Mouse (Mus musculus): ENCODE data around the gene Ly6g6f.
"Not testable (repeated sequence)": the region's sequence is repeated elsewhere in the genome, so short reads cannot be mapped to it uniquely, and the experiment has no call there.

The Ly6g6f gene

DNA sequence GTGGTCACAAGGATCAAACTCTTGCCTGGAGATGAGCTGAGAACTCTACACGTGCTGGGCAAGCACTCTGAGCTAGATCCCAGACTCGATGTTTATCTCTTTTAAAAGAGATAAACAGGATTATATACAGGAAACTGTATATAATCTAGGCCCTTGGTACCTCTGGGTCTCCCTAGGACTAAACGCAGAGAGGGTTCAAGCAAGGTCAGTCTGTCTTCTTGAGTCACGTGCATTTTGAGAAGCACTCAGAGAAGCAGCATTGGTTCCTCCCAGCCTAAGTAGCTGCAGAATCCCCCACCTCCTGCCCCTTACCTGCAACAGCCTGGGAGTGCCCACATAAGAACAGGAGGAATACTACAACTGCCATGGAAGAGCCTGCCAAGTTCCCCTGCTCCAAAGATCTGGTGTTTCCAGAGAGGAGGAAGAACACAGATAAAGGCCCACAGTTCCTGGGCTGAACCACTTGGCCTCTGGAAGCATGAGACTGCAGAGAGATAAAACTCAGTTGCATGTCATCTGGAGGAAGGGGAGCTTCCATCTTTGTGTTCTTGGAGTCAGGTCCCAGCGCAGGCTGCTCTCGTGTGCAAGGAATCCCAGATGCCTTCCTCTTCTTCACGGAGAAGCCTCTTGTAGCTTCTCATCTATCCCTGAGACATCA lies at the start of gene Ly6g6f:
TSS of gene Ly6g6f (minus strand) at position 403 of the 658 bp plus-strand sequence.
- DNase-seq: no peak

DNA sequence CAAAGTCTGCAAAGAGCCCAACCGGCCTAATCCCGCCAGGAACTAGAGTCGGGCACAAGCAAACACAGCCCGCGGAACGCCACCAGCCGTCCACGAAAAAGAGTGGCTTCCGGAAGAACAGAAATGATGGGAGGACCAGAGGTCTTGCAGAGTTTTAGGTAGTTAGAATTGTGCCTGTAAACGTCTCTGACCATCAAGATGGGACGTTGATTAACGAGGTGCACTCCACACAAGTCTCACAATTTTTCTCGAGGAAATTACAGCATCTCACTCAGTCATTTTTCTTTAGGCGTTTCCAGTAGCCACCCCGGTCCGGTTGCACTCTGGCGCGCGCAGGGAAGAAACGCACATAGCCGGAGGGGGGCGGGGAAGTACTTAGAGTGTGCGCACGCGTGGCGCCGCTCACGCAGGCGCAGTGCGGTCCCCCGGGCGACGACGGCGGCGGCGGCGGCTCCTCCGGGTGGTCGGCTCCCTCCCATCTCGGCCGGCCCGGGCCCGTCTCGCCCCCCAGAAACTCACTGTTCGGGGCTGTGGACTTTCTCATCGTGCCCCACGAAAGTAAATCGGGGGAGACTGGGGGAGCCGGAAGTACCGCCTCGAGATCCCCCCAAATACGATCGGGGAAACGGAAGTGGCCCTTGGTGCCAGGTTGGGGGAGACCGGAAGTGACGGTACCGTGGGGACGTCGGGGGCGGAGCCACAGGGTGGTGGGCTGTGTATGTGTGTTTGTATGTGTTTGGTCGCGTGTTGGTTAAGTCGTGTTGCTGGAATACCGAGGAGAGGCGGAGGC lies 49.6 kb upstream of the Ly6g6f start, which contains the start of gene Bag6:
TSS of gene Bag6 (plus strand) at position 378 of the 790 bp plus-strand sequence.
- DNase-seq: peak; percentile 97

DNA sequence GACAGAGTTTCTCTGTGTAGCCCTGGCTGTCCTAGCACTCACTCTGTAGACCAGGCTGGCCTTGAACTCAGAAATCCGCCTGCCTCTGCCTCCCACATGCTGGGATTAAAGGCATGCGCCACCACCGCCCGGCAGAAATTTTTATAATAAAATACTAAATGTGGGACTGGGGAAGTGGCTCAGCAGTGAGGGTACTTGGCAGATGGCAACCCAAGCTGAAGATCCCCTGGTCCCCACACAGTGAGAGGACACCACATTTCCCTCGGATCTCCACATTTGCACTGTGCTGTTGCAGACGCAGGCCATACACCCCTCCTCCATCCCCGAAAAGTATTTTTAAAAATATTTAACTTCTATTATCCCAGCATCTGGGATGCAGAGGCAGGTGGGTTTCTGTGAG lies 48.1 kb upstream of the Ly6g6f start:
- no peak for DNase-seq

DNA sequence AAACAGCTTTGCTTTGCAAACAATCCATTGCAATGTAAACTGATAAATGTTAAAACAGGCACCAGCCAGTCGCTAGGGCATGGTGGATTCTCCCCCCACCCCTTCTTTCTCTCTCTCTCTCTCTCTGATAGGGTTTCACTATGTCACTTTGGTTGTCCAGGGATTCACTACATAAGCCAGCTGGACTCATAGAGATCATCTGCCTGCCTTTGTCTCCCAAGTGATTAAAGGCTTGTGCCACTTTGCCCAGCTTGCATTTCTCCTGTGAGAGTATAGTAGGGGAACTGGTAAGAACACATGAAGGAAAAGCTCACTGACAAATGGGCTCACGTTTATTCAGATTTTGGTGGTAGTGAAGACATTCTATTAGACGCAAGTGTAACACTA lies 46.8 kb upstream of the Ly6g6f start:
- DNase-seq: no peak

DNA sequence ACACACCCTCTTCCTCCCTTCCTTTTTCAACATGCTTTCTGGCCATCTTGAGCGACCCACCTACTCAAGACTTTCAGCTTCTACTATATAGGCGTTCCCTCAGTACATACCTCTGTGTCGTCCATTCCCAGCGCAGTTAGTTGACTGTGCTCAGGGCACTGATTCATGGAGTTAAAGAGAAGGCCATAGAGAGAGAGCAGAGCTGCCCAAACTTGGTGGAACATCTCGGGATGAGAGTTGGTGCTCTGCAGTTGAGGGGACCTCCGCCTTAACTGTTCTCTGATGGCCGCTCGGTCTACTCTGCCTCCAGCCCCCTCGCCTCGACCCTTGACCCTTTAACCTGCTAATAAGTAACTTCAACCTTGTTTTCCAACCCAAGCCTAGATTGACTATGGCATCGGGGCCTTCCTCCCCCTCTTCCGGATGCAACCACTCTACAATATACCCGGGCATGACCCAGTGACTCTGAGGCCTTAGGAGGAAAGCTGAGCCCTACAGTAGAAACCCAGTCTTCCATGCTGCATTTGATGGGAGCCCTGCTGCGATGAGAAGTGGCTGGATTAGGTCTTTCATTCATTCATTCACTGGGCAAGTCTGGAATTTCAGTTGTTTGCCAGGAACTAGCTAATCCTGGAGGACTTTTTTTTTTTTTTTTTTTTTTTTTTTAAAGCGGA lies 46.2 kb upstream of the Ly6g6f start, which contains the start of gene Apom:
TSS of gene Apom (minus strand) at position 551 of the 674 bp plus-strand sequence.
- DNase-seq: peak; percentile 40

DNA sequence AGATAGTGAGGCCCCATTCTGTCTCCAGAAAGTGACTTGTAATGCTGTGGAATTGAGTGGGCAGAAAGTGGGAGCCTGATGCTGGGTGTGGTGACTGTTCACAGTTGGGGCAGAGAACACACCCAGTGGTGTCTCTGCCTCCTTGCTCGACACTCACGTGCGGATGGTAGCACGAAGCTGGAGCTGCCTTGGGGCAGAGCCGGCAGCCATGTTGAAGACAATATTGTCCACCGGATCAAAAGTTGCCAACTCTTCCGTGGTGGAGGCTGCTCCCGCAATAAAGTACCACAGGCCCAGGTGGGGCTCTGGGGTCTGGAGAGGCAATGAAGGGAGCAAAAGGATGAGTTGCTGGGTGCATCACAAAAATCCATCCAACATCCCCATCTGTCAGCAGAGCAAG lies 45.6 kb upstream of the Ly6g6f start:
- DNase-seq: no peak

DNA sequence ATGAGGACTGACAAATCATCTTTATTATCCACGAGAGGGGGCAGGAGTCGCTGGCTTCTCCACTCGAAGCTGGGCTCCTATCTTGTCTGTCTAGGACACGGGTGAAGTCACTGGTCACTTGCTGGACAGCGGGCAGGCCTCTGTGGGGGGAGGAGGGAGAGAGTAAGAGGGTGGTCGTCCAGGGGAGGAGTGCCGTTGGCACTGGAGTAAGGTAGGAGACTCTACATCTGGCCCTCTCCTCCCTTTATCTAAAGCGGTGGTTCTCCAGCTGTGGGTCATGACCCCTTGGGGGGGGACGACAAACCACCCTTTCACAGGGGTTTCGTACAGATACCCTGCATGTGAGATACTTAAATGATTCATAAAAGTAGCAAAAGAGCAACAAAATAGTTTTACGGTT lies 43.6 kb upstream of the Ly6g6f start:
- no peak for DNase-seq

DNA sequence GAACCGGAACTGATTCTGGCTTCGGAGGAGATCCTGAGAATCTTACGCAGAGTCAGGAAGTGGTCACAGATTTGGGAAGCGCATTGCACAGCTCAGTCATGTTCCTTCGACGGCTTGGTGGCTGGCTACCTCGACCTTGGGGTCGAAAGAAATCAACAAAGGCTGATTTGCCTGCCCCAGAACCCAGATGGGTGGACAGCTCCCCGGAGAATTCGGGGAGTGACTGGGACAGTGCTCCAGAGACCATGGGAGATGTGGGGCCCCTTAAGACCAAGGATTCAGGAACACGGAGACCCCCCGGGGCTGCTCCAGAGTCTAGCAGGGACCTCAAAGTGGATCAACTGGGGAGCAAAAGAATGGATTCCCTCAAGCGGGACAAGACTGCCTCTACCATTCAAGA lies 41.6 kb upstream of the Ly6g6f start:
- DNase-seq: no peak

DNA sequence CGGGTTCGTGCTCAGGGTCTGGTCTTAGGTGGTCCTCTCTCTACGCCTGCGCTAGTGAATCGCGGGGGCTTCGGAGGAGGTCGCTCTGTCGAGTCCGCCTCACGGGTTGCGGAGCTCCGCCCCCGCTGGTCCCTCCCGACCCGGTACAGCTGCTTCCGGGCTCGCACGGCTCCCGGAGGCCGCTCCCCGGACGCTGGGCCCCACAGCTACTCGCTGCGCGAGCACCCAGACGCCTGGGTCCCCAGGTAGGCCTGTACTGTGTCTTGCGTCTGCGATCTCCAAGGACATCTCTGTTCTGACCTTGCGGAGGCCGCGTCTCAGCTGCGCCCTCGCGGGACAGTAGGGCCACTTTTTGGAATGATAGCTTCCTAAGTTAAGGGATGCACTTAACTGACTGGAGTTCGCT lies 40.8 kb upstream of the Ly6g6f start, which contains the start of gene D17H6S53E:
TSS of gene D17H6S53E (plus strand) at position 168 of the 406 bp plus-strand sequence.
- DNase-seq: peak; percentile 85

DNA sequence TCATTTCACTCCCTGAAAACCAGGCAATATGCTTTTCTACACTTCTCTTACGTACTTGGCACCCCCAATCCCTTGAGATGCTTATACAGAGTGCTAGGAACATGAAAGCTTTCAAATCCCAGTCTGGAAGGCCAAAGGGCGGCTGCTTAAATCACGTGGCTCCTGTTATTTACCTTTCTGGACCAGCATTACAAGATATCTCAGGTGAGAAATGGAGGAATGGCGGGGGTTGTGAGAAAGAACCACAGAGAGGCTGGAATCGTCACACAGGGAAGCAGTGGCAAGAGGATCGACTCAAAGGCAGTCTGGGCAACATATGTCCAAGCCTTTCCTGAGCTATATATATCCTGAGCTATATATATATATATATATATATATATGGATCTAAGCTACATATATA lies 40.2 kb upstream of the Ly6g6f start:
- DNase-seq: no peak

DNA sequence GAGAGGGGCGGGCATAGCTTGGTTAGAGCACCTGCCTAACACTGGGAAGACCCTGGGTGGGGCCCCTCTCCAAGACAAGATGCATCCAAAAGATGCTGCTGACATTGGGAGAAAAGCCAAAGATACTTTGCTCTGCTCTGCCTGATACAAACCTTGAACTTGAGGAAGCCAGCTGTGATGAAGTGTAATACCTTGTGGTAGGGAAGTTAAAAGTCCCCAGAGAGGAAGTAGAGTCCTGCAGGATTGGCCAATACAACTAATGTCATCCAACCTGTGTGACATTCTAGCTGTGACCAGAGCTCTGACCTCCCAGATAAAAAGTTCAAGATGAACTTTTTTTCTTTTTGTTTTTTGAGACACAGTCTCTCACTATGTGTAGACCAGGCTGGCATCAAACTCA lies 39.7 kb upstream of the Ly6g6f start:
- no peak for DNase-seq

DNA sequence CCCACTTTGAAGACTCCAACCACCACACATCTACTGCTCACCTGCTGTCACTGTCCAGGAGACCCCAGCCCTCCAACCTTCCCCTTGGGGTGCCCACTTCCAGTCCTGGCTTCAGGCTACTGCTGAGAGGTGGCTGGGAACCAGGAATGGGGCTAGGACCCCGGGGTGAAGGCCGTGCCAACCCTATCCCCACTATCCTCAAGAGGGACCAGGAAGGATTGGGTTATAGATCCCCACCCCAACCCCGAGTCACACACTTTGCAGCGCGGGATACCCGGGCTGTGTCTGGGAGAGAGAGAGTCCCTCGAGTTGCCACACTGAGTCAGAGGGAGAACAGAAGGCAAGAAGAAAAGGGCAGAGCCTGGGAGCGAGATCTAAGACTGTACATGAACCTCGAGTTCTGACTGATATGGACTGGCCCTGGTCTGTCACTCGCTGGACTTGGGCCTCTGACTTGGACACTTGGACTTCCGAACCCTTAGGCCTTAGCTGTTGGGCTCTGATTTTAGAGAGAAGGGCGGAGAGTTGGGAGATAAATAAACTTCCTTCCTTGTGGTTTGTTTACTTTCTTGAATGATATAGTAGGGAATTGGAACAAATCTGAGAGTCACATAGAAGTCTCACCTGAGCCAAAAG lies 39.0 kb upstream of the Ly6g6f start:
- DNase-seq: not testable (repeated sequence)

DNA sequence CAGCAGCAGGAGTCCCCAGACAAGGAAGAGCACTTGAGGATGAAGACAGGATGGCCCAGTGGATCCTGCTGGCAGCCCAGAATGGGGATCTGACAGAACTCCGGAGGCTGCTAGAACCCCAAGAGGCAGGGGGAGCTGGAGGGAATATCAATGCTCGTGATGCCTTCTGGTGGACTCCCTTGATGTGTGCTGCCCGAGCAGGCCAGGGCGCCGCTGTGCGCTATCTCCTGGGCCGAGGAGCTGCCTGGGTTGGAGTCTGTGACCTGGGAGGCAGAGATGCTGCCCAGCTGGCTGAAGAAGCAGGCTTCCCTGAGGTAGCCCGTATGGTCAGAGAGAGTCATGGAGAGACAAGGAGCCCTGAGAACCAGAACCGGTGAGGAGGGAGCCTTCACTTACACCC lies 37.9 kb upstream of the Ly6g6f start:
- DNase-seq: not testable (repeated sequence)

DNA sequence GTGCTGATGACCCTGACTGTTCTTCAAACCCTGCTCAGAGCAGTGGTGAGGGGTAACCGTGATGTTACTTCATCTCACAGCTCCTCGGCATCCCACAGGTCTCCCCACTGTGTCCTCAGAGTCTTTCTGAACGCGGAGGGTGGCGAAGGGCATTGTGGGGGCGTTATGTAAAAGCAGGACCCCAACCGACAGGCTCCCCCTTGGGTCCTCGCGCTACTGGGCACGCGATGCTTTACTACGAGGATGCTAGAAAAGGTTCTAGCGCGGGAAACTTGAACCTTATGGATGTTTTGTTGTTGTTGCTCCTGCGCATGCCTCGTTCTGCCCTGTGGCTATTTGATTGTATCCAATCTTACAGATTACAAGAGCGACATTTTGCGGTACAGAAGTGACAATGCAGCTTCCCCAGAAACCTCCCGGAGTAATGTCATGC lies 36.5 kb upstream of the Ly6g6f start, which contains the start of gene Csnk2b:
TSS of gene Csnk2b (minus strand) at position 183 of the 433 bp plus-strand sequence.
- DNase-seq: peak; percentile 70

DNA sequence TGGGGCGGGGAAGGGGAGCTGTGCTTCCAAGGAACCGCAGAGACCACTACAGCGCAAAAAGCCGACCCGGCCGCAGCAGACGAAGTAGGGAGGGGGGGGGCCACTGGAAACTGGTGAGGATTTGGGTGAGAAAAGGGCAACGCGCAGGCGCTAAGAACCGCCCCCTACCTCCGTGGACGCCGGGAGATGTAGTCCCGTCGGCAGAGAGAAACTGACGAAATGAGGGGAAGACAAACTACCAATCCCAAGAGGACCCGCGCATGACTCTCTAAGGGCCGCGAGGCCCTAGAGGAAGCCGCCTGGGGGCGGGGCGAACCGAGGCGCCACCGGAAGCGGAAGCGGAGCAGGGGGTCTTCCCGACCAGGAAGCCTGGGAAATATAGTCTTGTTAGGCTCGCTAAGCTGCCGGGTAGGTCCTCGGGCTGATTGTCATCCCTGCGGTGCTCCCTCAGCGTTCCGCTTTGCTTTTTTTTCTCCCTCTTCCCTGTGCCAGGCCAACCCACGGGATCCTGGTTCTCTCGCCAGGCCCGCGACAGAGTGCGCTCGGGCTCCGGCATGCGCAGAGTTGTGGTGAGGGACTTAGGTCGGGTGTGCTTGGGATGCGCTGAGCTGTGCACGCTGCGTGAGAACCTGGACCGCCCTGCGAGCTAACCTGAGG lies 35.9 kb upstream of the Ly6g6f start, which contains the start of gene Gpank1:
TSS of gene Gpank1 (plus strand) at position 313 of the 657 bp plus-strand sequence.
- DNase-seq: peak; percentile 98

DNA sequence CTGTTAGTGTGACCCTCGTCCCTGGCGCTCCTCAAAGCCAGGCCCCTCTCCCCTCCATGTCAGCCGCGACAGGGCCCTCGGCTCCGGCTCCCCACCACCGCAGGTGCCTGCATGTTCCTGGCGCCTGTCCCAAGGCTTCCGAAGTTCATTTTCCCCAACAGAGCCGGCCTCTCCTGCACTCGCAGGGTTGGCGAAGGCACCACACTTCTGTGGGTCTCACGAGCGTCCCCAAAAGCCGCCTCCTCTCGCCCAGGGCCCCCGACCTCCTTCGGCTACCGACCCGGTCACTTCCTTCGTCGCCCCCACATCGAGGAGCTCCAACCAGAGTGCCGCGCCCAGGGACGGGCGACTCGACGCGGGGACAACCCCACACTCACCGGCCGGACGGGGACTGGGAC lies 35.3 kb upstream of the Ly6g6f start:
- DNase-seq: peak; percentile 55

DNA sequence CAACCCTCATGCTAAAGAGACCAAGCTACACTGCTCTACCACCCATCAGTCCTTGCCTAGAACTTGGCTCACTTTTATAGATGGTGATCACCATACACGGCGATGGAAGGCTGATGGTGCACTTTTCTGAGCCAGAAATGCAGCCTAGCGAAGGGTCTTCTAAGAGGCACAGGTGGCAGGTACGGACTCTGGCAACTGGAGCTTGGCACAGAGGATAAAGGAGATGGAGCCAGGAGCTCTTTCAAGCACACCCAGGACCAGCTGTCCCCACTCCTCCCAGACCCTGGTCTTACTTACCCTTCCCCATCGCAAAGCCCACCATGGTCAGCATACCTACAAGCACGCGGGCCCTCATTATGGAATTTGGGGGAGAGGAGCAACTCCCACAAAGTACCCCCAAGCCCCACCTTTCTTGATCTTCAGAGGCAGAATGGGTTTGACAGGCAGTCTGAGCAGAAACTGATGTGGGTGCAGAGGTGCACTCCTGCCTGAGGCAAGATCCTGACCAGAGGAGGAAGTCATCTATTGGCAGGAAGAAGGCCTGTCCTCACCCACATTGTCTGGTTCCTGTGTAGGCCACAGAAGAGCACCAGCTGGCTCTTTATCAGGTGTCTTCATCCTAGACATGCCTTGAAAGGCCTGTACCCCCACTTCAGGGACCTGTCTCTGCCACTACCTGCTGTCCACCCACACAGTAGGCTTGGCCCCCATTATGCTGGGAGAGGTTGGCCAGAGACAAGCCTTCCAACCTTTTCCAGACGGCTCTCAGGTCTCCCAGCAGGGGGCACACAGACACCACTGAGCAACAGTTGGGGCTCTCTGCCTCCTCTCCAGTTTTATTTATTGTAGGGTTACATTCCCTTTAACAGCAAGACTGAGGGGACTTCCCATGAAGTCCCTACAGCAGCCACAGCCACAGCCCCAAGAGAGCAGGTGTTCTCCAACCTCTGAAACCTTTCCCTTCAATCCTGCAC lies 29.9 kb upstream of the Ly6g6f start, which contains the start of gene Ly6g5b:
TSS of gene Ly6g5b (minus strand) at position 383 of the 974 bp plus-strand sequence.
- no peak for DNase-seq

DNA sequence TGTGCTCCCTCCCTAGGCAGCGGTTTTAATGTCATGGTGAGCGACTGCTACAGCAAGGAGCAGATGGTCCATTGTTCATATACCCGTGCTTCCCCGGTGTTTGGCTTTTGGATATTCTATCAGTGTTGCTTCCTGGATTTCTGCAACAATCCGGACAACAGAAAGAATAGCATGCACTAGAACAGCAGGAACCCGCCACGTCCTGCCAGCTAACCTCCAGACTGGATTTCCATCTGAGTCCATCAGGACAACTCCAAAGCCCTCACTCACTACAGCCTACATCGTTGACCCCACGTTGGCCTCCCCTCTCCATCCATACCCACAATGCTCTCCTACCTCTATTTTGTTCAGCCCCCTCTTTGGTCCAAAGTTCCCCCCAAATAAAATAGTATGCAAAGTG lies 26.4 kb upstream of the Ly6g6f start:
- no peak for DNase-seq

DNA sequence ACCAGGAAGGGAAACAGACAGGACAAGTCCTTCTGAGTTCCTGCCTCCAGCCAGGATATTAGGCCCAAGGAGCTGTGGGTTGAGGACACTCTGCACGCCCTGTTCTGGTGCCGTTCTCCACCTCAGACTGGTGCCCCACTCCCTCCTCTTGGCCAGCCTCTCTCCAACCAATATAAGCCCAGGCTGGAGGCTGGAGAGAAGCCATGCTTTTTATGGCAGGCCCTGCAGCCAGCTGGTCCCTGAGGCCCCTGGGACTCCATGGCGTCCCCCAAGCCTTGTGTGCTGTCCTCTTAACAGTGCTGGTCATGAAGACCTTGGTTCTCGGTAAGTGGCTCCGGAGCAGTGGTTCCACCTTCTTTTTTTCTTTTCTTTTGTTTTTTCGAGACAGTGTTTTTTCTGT lies 22.7 kb upstream of the Ly6g6f start, which contains the start of gene Ly6g5c:
TSS of gene Ly6g5c (plus strand) at position 183 of the 400 bp plus-strand sequence.
- DNase-seq: no peak

DNA sequence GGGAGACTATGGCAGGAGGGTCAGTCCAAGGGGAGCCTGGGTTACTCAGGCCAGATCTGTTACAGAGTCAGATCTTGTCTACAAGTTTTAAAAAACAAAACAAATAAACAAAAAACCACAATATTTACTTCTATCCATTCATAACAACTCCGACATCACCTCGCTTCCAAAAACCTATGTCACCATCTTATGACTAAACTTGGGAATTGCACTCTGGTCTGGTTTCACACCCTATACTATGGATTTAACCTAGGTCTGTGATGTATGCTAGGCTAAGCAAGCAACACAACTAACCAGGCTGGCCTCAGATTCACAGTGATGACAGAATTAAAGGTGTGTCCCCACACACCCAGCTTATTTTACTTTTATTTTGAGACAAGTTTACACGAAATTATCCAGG lies 21.1 kb upstream of the Ly6g6f start:
- DNase-seq: no peak

Data from kidney, postnatal 14 days (tissue).